Mouse (Mus musculus): ENCODE results near the gene Hook1. TPM values are rescaled to one million over a fixed set of nuclear protein-coding genes. Genes with fewer than 3 reads are reported as not detected.
"Not testable (repeated sequence)": the region's sequence is repeated elsewhere in the genome, so short reads cannot be mapped to it uniquely, and the experiment has no call there.

Hook1 gene
- 10 to 100 TPM in 1 of 2 experiments, 1 to 10 TPM in 1; 7.1 to 10.6 TPM for polyA plus RNA-seq (2017; shearing (Covaris generic))

- ATAC-seq = peak; percentile 97
These were observed at the start of gene Hook1 for GRCm38 (mm10) chr4:95966928-95967724. Gene Hook1, plus strand, starts transcription at chr4:95967240.

DNA sequence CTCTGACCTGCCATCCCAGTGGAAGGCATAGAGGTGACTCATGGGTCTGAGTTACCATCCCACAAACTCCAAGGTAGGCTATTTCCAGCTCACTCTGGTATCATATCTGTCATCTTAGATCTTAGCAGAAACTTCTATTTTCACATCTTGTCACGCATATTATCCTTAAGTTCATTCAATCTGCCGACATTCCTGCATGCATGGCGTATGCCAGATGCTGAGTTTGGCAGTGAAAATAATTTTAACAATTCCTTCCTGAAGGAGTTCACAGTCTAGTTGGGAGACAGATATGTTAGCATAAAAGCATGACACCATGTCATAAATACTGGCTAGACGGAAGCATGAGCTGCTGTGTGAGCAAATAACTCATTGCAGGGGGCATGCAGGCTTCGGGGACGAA lies 49.3 kb upstream of the Hook1 start:
- ATAC-seq = no peak

GRCm38 (mm10) chr4:95920448-95920847 lies 46.6 kb upstream of the Hook1 start:
- ATAC-seq = no peak

GRCm38 (mm10) chr4:95924210-95925184 lies 42.5 kb upstream of the Hook1 start:
- ATAC-seq = peak; percentile 98

DNA sequence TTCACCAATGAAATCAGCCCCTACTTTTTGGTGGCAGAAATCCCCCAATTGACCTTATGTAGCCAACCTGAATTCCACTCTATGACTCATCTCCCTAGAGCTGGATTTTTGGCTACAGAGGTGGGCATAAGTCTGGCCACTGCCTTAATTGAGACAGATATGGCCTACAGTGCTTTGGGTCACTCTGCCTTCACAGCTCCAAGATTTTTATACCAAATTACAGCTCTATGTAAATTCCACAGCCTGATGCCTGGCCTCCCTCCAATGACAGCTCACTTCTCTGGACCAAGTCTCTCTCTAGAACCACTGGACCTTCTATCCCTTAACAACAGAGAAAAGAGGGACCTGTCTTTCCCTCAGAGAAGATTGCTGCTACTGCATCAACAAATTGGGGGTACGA lies 38.2 kb upstream of the Hook1 start:
- no peak for ATAC-seq

GRCm38 (mm10) chr4:95929936-95930335 lies 37.1 kb upstream of the Hook1 start:
- ATAC-seq = no peak

- no peak for ATAC-seq
These were observed 35.7 kb upstream of the Hook1 start for GRCm38 (mm10) chr4:95931331-95931730.

- no peak for ATAC-seq
These were observed 33.2 kb upstream of the Hook1 start for GRCm38 (mm10) chr4:95933801-95934356.

GRCm38 (mm10) chr4:95934384-95935035 lies 32.5 kb upstream of the Hook1 start:
- no peak for ATAC-seq

- ATAC-seq = no peak
These were observed 28.3 kb upstream of the Hook1 start for GRCm38 (mm10) chr4:95938701-95939100.

- no peak for ATAC-seq
These were observed 19.1 kb upstream of the Hook1 start for GRCm38 (mm10) chr4:95947896-95948295.

DNA sequence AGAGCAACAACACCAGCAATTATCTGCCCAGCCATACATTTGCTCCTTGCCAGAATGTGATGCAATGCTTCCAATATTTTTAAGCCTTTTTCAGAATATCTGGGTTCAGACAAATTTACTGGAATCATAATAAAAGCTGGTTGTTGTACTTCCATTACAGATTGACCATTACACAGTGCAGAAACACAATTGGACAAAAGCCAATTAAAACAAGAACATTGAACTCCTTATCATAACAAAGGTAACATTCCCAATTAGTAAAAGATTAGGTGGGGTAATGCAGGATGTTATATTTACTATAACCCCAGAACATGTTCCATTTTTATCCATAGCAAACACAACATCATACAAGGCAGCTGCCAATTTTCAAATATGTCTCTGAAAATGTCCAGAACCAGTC lies 13.7 kb upstream of the Hook1 start:
- no peak for ATAC-seq

- not testable (repeated sequence) for ATAC-seq
These were observed 15.2 kb downstream of the Hook1 start for GRCm38 (mm10) chr4:95982221-95982620.

- ATAC-seq = no peak
These were observed 49.8 kb downstream of the Hook1 start for GRCm38 (mm10) chr4:96016875-96017274.

- ATAC-seq = no peak
These were observed 55.8 kb downstream of the Hook1 start for GRCm38 (mm10) chr4:96022803-96023202.

- ATAC-seq = no peak
These were observed 61.4 kb downstream of the Hook1 start for GRCm38 (mm10) chr4:96028412-96028811.

DNA sequence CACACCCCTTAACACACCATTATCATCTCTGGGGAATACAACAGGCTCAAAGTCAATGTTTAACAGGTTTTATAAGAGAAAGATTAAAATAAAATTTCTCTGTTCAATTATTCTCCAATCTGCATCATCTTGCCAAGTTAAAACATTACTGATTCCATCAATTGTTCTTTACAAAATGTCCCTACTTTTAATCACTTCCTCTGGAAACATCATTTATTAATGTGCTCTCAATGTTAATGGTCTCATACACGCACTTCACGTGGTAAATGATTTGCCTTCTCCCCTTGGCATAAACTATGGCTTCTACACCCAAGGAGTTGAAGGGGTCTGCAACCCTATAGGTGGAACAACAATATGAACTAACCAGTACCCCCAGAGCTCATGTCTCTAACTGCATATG lies 93.1 kb downstream of the Hook1 start:
- ATAC-seq = no peak

- no peak for ATAC-seq
These were observed 95.0 kb downstream of the Hook1 start for GRCm38 (mm10) chr4:96062045-96062444.
